ENCODE assay signal across 7 mouse cellular contexts in genomic region chr1:106071237-106072070, GRCm38 (mm10).
A peak's percentile ranks its signal among the peaks of the same experiment; 100 is the strongest.
DNase-seq lines count a peak whose midpoint lies in the region; ATAC-seq and TF ChIP-seq lines count a peak whose summit lies in the region.

No protein-coding gene starts in this region.

- H3K27me3 ChIP-seq in intestine, embryonic 14.5 days (replicated peaks; ENCODE audit: control insufficient read depth, insufficient read depth, low read length) = 0 out of 2 replicates have a peak, but pooled peaks cover 6% of the 10 kb centered on the region
- no peaks in the 10 kb centered on the region for H3K27me3 ChIP-seq in midbrain, embryonic 12.5 days
- H3K27me3 ChIP-seq in spleen, adult 2 months (ENCODE audit: control insufficient read depth, insufficient read depth, low read length) = no peaks in the 10 kb centered on the region

- DNase-seq in adrenal gland, adult 18-20 months (ENCODE audit: low spot score in 2 of 2) = peak; percentile 69 to 83
- DNase-seq in embryo, embryonic 10 days (ENCODE audit: low spot score) = peak; percentile 89
- peak; percentile 66 to 73 for DNase-seq in gastrocnemius, postnatal 36 days
- DNase-seq in intestine, embryonic 14.5 days (ENCODE audit: low spot score) = peak; percentile 95
- peak; percentile 19 to 92 for DNase-seq in left cerebral cortex, adult 9 months (ENCODE audit: low spot score in 2 of 2)
- peak; percentile 56 to 75 for DNase-seq in spleen, adult 2 months (ENCODE audit: low read depth in 1 of 2, low spot score in 2 of 2)

- H3K4me2 ChIP-seq in intestine, embryonic 14.5 days (ENCODE audit: low read length) = peak overlapping the region; percentile 29
- peak overlapping the region; percentile 45 for H3K4me2 ChIP-seq in midbrain, embryonic 12.5 days (replicated peaks)

- TF ChIP-seq POLR2A in spleen, adult 2 months (IDR thresholded peaks at IDR 0.05; ENCODE audit: low read depth, low read length) = no peak

- intact Hi-C loops in gastrocnemius, postnatal 36 days (cut with DNase I) = loop anchor here (2.0 to 5.0 kb wide), 2 partner anchors 86 to 323 kb away; no protein-coding TSS in a partner anchor

- H3K36me3 ChIP-seq in intestine, embryonic 14.5 days (ENCODE audit: control insufficient read depth, insufficient read depth, low read length) = no peaks in the 10 kb centered on the region
- no peaks in the 10 kb centered on the region for H3K36me3 ChIP-seq in midbrain, embryonic 12.5 days
- no peaks in the 10 kb centered on the region for H3K36me3 ChIP-seq in spleen, adult 2 months (ENCODE audit: control insufficient read depth, insufficient read depth, low read length)

- 14% methylated on average over 9 of the region's 9 CpGs for WGBS in intestine, embryonic 14.5 days
- WGBS in midbrain, embryonic 12.5 days = 11% methylated on average over 9 of the region's 9 CpGs
- WGBS in spleen, adult 2 months = 37% methylated on average over 9 of the region's 9 CpGs

- peak; percentile 68; the same call in 1 of the 2 replicates for TF ChIP-seq CTCF in spleen, adult 2 months (IDR thresholded peaks at IDR 0.05; ENCODE audit: extremely low read depth, insufficient read depth, insufficient read length, insufficient replicate concordance)

- ATAC-seq in intestine, embryonic 14.5 days (replicated peaks; ENCODE audit: low FRiP score, low TSS enrichment, low read depth) = peak; percentile 66; the same call in 1 of the 2 replicates
- ATAC-seq in midbrain, embryonic 12.5 days (ENCODE audit: low FRiP score, low read depth) = peak; percentile 71

- no peak overlapping the region for H3K27ac ChIP-seq in intestine, embryonic 14.5 days (ENCODE audit: low read depth)
- no peak overlapping the region; the same call in 1 of the 2 replicates for H3K27ac ChIP-seq in midbrain, embryonic 12.5 days (replicated peaks)
- no peak overlapping the region for H3K27ac ChIP-seq in spleen, adult 2 months (ENCODE audit: insufficient read depth, low read length)

- no peak overlapping the region for H3K4me3 ChIP-seq in intestine, embryonic 14.5 days (ENCODE audit: low read depth, low read length)
- 0 out of 2 replicates have a peak overlapping the region, but pooled peaks have one; percentile 10 for H3K4me3 ChIP-seq in midbrain, embryonic 12.5 days
- no peak overlapping the region for H3K4me3 ChIP-seq in spleen, adult 2 months (ENCODE audit: extremely low read depth, insufficient read depth, insufficient read length)

- no peak overlapping the region for H3K9ac ChIP-seq in intestine, embryonic 14.5 days (ENCODE audit: low read length)
- no peak overlapping the region for H3K9ac ChIP-seq in midbrain, embryonic 12.5 days (replicated peaks)

- H3K4me1 ChIP-seq in intestine, embryonic 14.5 days (replicated peaks; ENCODE audit: control insufficient read depth, insufficient read depth, low read length) = peaks cover 4% of the 10 kb centered on the region
- H3K4me1 ChIP-seq in midbrain, embryonic 12.5 days = peaks cover 9% of the 10 kb centered on the region
- H3K4me1 ChIP-seq in spleen, adult 2 months (ENCODE audit: control insufficient read depth, insufficient read depth, insufficient read length) = no peaks in the 10 kb centered on the region

- no peaks in the 10 kb centered on the region for H3K9me3 ChIP-seq in intestine, embryonic 14.5 days (ENCODE audit: control insufficient read depth, low read length)
- no peaks in the 10 kb centered on the region for H3K9me3 ChIP-seq in midbrain, embryonic 12.5 days
